Mouse (Mus musculus) liver, postnatal 0 days (tissue): ENCODE measurements around the gene Birc5.

Experiments
- CTCF ChIP-seq: sonication (generic); IDR thresholded peaks from 2 replicates; pipeline ENCODE4 v1.5.1; 2016; ENCODE audit warnings: antibody characterized with exemption, low read depth
- EP300 ChIP-seq: IDR thresholded peaks from 2 replicates; pipeline ENCODE4 v1.6.1; 2016; ENCODE audit warnings: antibody characterized with exemption, low read depth, mild to moderate bottlenecking

DNA sequence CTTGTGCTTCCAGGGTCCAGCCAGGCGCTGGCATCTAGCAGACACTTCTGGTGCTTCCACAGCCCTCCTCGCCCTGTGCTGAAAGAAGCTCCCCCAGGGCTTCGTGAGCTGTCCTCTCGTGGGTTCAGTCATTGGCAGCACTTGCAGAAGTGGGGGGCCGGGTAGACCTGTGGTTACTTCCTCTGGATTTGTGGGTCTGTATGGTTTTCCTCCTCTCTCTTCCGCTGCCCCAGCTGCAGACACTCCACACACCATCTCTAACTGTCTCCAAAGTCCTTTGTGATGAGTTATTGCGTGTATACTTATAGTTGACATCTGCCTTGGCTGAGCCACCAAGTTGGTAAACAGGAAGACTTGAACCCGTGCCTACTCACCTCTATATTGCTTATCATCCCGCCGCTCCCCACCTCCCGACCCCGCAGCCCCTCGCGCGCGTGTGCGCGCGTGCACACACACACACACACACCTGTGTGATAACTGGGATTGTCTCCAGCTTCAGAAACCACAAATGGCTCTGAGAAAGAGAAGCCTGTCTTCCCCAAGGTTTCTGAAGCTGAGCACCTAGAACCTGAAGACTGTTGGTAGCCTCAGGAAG, 42.6 kb downstream of the Birc5 start:
- TF ChIP-seq CTCF (no peak), EP300 (no peak)
